Mouse (Mus musculus): Measurements from ENCODE around the gene Sgcd.

The Sgcd gene

GRCm38 (mm10) chr11:47988697-47989533, at the start of gene Sgcd:
Sgcd (minus strand) TSS chr11:47988969.
- peak; percentile 18 to 64 for DNase-seq (ENCODE audit: inconsistent age in 2 of 2, low spot score in 1 of 2)

- DNase-seq (ENCODE audit: inconsistent age in 2 of 2, low spot score in 1 of 2): no peak
These were observed 49.3 kb upstream of the Sgcd start for GRCm38 (mm10) chr11:48038051-48038450.

- no peak for DNase-seq (ENCODE audit: inconsistent age in 2 of 2, low spot score in 1 of 2)
These were observed 24.1 kb upstream of the Sgcd start for GRCm38 (mm10) chr11:48012836-48013235.

- DNase-seq (ENCODE audit: inconsistent age in 2 of 2, low spot score in 1 of 2): no peak
These were observed 454 bp downstream of the Sgcd start for GRCm38 (mm10) chr11:47988333-47988696.

- peak in 1 of 2 experiments; percentile 22 for DNase-seq (ENCODE audit: inconsistent age in 2 of 2, low spot score in 1 of 2)
These were observed 889 bp downstream of the Sgcd start for GRCm38 (mm10) chr11:47987893-47988267.

- DNase-seq (ENCODE audit: inconsistent age in 2 of 2, low spot score in 1 of 2): no peak
These were observed 1.4 kb downstream of the Sgcd start for GRCm38 (mm10) chr11:47987251-47987892.

GRCm38 (mm10) chr11:47982152-47982551, 6.6 kb downstream of the Sgcd start:
- no peak for DNase-seq (ENCODE audit: inconsistent age in 2 of 2, low spot score in 1 of 2)

GRCm38 (mm10) chr11:47981108-47981507, 7.7 kb downstream of the Sgcd start:
- no peak for DNase-seq (ENCODE audit: inconsistent age in 2 of 2, low spot score in 1 of 2)

- DNase-seq (ENCODE audit: inconsistent age in 2 of 2, low spot score in 1 of 2): no peak
These were observed 35.5 kb downstream of the Sgcd start for GRCm38 (mm10) chr11:47953291-47953690.

GRCm38 (mm10) chr11:47952366-47952765, 36.4 kb downstream of the Sgcd start:
- no peak for DNase-seq (ENCODE audit: inconsistent age in 2 of 2, low spot score in 1 of 2)

GRCm38 (mm10) chr11:47939795-47940194, 49.0 kb downstream of the Sgcd start:
- DNase-seq (ENCODE audit: inconsistent age in 2 of 2, low spot score in 1 of 2): no peak

- DNase-seq (ENCODE audit: inconsistent age in 2 of 2, low spot score in 1 of 2): no peak
These were observed 71.2 kb downstream of the Sgcd start for GRCm38 (mm10) chr11:47917616-47918015.

GRCm38 (mm10) chr11:47891617-47892172, 97.1 kb downstream of the Sgcd start:
- DNase-seq (ENCODE audit: inconsistent age in 2 of 2, low spot score in 1 of 2): no peak

- DNase-seq (ENCODE audit: inconsistent age in 2 of 2, low spot score in 1 of 2): peak in 1 of 2 experiments; percentile 45
These were observed 98.5 kb downstream of the Sgcd start for GRCm38 (mm10) chr11:47890315-47890714.

GRCm38 (mm10) chr11:47885310-47885709, 103.5 kb downstream of the Sgcd start:
- DNase-seq (ENCODE audit: inconsistent age in 2 of 2, low spot score in 1 of 2): no peak

- no peak for DNase-seq (ENCODE audit: inconsistent age in 2 of 2, low spot score in 1 of 2)
These were observed 105.2 kb downstream of the Sgcd start for GRCm38 (mm10) chr11:47883545-47883944.

GRCm38 (mm10) chr11:47876633-47877170, 112.1 kb downstream of the Sgcd start:
- no peak for DNase-seq (ENCODE audit: inconsistent age in 2 of 2, low spot score in 1 of 2)

GRCm38 (mm10) chr11:47845894-47846293, 142.9 kb downstream of the Sgcd start:
- DNase-seq (ENCODE audit: inconsistent age in 2 of 2, low spot score in 1 of 2): no peak

- DNase-seq (ENCODE audit: inconsistent age in 2 of 2, low spot score in 1 of 2): no peak
These were observed 155.5 kb downstream of the Sgcd start for GRCm38 (mm10) chr11:47833283-47833682.

- peak in 1 of 2 experiments; percentile 24 for DNase-seq (ENCODE audit: inconsistent age in 2 of 2, low spot score in 1 of 2)
These were observed 178.5 kb downstream of the Sgcd start for GRCm38 (mm10) chr11:47810307-47810706.

GRCm38 (mm10) chr11:47804101-47804715, 184.6 kb downstream of the Sgcd start:
- no peak for DNase-seq (ENCODE audit: inconsistent age in 2 of 2, low spot score in 1 of 2)

GRCm38 (mm10) chr11:47777916-47778226, 210.9 kb downstream of the Sgcd start:
- no peak for DNase-seq (ENCODE audit: inconsistent age in 2 of 2, low spot score in 1 of 2)
